In the genomic region with DNA sequence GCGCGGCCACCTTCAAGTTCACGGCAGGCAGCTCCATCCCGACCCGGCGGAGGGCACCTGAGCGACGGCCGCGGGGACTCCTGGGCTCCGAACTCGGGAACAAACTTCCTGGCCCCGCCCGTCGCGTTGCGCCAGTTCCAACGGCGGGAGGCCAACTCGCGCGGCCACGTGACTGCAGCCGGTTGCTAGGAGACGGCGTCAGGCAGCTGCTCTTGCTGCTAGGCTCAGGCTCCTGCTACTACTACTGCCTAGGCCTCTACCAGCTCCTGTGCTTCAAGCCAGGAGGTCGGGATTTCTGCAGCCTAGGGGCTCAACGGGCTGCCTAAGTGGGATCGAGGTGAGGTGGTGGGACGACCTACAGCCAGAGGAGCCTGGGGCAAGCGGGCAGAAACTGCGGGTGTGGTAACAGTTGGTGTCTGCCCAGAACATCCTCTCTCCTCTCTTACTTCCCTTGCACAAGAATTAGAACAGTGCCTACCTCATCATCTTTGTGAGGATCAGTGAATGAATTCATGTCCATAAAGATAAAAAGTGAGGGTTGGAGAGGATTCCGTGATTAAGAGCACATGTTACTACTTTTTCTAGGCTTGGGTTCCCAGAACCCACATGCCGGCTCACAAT, we compare ENCODE assay signal across 7 mouse cellular contexts. TPM values are rescaled to one million over a fixed set of nuclear protein-coding genes. Genes with fewer than 3 reads are reported as not detected.
A peak's percentile ranks its signal among the peaks of the same experiment; 100 is the strongest.
DNase-seq lines count a peak whose midpoint lies in the region; ATAC-seq lines count a peak whose summit lies in the region.

A gene (minus strand): TSS at position 125 of the 621 bp plus-strand sequence.

- H3K9ac ChIP-seq in intestine, embryonic 16.5 days (ENCODE audit: low read depth, low read length): peak within 1 kb of the TSS; percentile 90
- H3K9ac ChIP-seq in midbrain, embryonic 11.5 days (ENCODE audit: low read length): peak within 1 kb of the TSS; percentile 81

- peak within 1 kb of the TSS; percentile 57 for H3K27ac ChIP-seq in intestine, embryonic 16.5 days (ENCODE audit: low read length)
- peak within 1 kb of the TSS; percentile 53 for H3K27ac ChIP-seq in midbrain, embryonic 11.5 days (ENCODE audit: low read depth, low read length)

- intact Hi-C loops in gastrocnemius, postnatal 36 days (cut with DNase I): no loop called here
- intact Hi-C loops in left cerebral cortex, postnatal 36 days (cut with DNase I): no loop called here

- no peaks in the 10 kb centered on the region for H3K36me3 ChIP-seq in intestine, embryonic 16.5 days (ENCODE audit: control insufficient read depth, insufficient read depth, low read length)
- no peaks in the 10 kb centered on the region for H3K36me3 ChIP-seq in midbrain, embryonic 11.5 days (ENCODE audit: control insufficient read depth, insufficient read depth, low read length)

- WGBS in intestine, embryonic 16.5 days: 6% methylated on average over 34 of the region's 34 CpGs
- WGBS in midbrain, embryonic 11.5 days: 4% methylated on average over 33 of the region's 34 CpGs

- peak within 1 kb of the TSS; percentile 87 for H3K4me2 ChIP-seq in intestine, embryonic 16.5 days (ENCODE audit: low read depth, low read length)
- peak within 1 kb of the TSS; percentile 80 for H3K4me2 ChIP-seq in midbrain, embryonic 11.5 days

- H3K9me3 ChIP-seq in intestine, embryonic 16.5 days (ENCODE audit: control insufficient read depth, low read length): no peaks in the 10 kb centered on the region
- no peaks in the 10 kb centered on the region for H3K9me3 ChIP-seq in midbrain, embryonic 11.5 days (ENCODE audit: control insufficient read depth, low read length)

- H3K4me1 ChIP-seq in intestine, embryonic 16.5 days (ENCODE audit: control insufficient read depth, insufficient read depth, low read length): peaks cover 26% of the 10 kb centered on the region
- peaks cover 16% of the 10 kb centered on the region for H3K4me1 ChIP-seq in midbrain, embryonic 11.5 days (ENCODE audit: control insufficient read depth, insufficient read depth, low read length)

- DNase-seq in adrenal gland, adult 2 months: peak; percentile 97
- DNase-seq in embryo, embryonic 11.5 days (ENCODE audit: low read depth, low spot score): peak; percentile 80
- DNase-seq in gastrocnemius, postnatal 36 days: peak; percentile 94 to 96
- peak; percentile 92 for DNase-seq in left cerebral cortex, postnatal 36 days (ENCODE audit: low spot score in 2 of 2)
- peak; percentile 97 for DNase-seq in midbrain, embryonic 11.5 days (ENCODE audit: low spot score, missing footprints)
- peak; percentile 92 for DNase-seq in skeletal muscle tissue, adult 2 months (ENCODE audit: low read depth, low spot score)

- H3K4me3 ChIP-seq in intestine, embryonic 16.5 days (ENCODE audit: low read length): peak within 1 kb of the TSS; percentile 88
- peak within 1 kb of the TSS; percentile 70 for H3K4me3 ChIP-seq in midbrain, embryonic 11.5 days (ENCODE audit: low read depth, low read length)

- no peaks in the 10 kb centered on the region for H3K27me3 ChIP-seq in intestine, embryonic 16.5 days (replicated peaks; ENCODE audit: control insufficient read depth, insufficient read depth, low read length)
- no peaks in the 10 kb centered on the region for H3K27me3 ChIP-seq in midbrain, embryonic 11.5 days (ENCODE audit: control insufficient read depth, insufficient read depth, low read length)

- ATAC-seq in intestine, embryonic 16.5 days: peak; percentile 90
- ATAC-seq in midbrain, embryonic 11.5 days (ENCODE audit: low FRiP score): peak; percentile 91

RNA-seq across cellular contexts. Expression of the gene that starts here (rescaled TPM):
- 10 to 100 TPM; 75.4 to 97.8 TPM for total RNA-seq in adrenal gland, adult 2 months (2021)
- 135 and 174 TPM in 2 replicates for polyA plus RNA-seq in adrenal gland, adult 2 months (2012; rRNA removed)
- 10 to 100 TPM in 1 of 2 experiments, 1 to 10 TPM in 1; 9.8 to 11.4 TPM for total RNA-seq in gastrocnemius, postnatal 36 days (2021)
- 19.6 and 22.2 TPM in 2 replicates for polyA plus RNA-seq in intestine, embryonic 16.5 days (2015; fragmentation: Nextera tagmentation; extraction: Ambion mirVana)
- total RNA-seq in left cerebral cortex, postnatal 36 days (2021): 1 to 10 TPM; 5.9 to 7.7 TPM
- polyA plus RNA-seq in midbrain, embryonic 11.5 days (2014; fragmentation: Nextera tagmentation; extraction: Ambion mirVana): 11.7 TPM in 2 replicates

Comparison
In these comparisons a context has a peak if more than half of its experiments do, and no peak if none do; other contexts are left out.
1. Peak in every context shown above with its lines: DNase-seq, ATAC-seq, H3K4me3 ChIP-seq and H3K27ac ChIP-seq.
2. RNA of the gene that starts here (total RNA-seq): 75.4 to 97.8 TPM in adrenal gland, adult 2 months; 9.8 to 11.4 TPM in gastrocnemius, postnatal 36 days and 5.9 to 7.7 TPM in left cerebral cortex, postnatal 36 days; every median in the first group is over 4 times any median in the second.